Mouse (Mus musculus) adrenal gland, postnatal 36 days (tissue): ENCODE data around the gene Mgrn1. TPM values are rescaled to one million over a fixed set of nuclear protein-coding genes. Genes with fewer than 3 reads are reported as not detected.

Experiments
- DNase-seq, 2 experiments: peaks; one replicate each; pipeline ENCODE4 v3.0.0; 2021; ENCODE audit warnings: mixed read lengths in 1 of 2
- total RNA-seq, 2 experiments: library from RNA; stranded (reverse); gene quantifications; 2 replicates each; pipeline ENCODE4 v1.2.3; 2021

The Mgrn1 gene
- total RNA-seq, 2 experiments from 2014 or later, result 72.9 to 79.3 TPM

GRCm38 (mm10) chr16:4878192-4878885 is 7.7 kb upstream of the Mgrn1 start:
- peak in 1 of 2 experiments; percentile 51 for DNase-seq

GRCm38 (mm10) chr16:4879101-4879707 is 6.8 kb upstream of the Mgrn1 start:
- peak; percentile 47 to 58 for DNase-seq

- peak; percentile 94 to 96 for DNase-seq
Observed at GRCm38 (mm10) chr16:4879708-4880124, 6.3 kb upstream of the Mgrn1 start.

- peak; percentile 97 to 98 for DNase-seq
Observed at GRCm38 (mm10) chr16:4880136-4880825, 5.8 kb upstream of the Mgrn1 start, which contains the start of gene Ubald1. Gene Ubald1 (minus strand): TSS chr16:4880315.

- no peak for DNase-seq
Observed at GRCm38 (mm10) chr16:4881400-4882351, 4.4 kb upstream of the Mgrn1 start.

- DNase-seq, result no peak
Observed at GRCm38 (mm10) chr16:4884930-4885329, 1.1 kb upstream of the Mgrn1 start.

GRCm38 (mm10) chr16:4886690-4887020 is 606 bp downstream of the Mgrn1 start:
- DNase-seq, result no peak

GRCm38 (mm10) chr16:4890201-4890709 is 4.2 kb downstream of the Mgrn1 start:
- DNase-seq, result no peak

GRCm38 (mm10) chr16:4892171-4892570 is 6.1 kb downstream of the Mgrn1 start:
- no peak for DNase-seq

GRCm38 (mm10) chr16:4894201-4894908 is 8.3 kb downstream of the Mgrn1 start:
- DNase-seq, result no peak

- DNase-seq, result peak; percentile 22 to 38
Observed at GRCm38 (mm10) chr16:4896249-4897027, 10.4 kb downstream of the Mgrn1 start.

GRCm38 (mm10) chr16:4897146-4897730 is 11.2 kb downstream of the Mgrn1 start:
- DNase-seq, result no peak

GRCm38 (mm10) chr16:4898881-4899280 is 12.8 kb downstream of the Mgrn1 start:
- no peak for DNase-seq

GRCm38 (mm10) chr16:4899711-4900110 is 13.7 kb downstream of the Mgrn1 start:
- no peak for DNase-seq

- DNase-seq, result no peak
Observed at GRCm38 (mm10) chr16:4901167-4901566, 15.1 kb downstream of the Mgrn1 start.

- no peak for DNase-seq
Observed at GRCm38 (mm10) chr16:4902390-4902789, 16.3 kb downstream of the Mgrn1 start.

- peak in 1 of 2 experiments; percentile 20 for DNase-seq
Observed at GRCm38 (mm10) chr16:4903491-4904102, 17.5 kb downstream of the Mgrn1 start.

GRCm38 (mm10) chr16:4904878-4905277 is 18.8 kb downstream of the Mgrn1 start:
- DNase-seq, result no peak

- DNase-seq, result no peak
Observed at GRCm38 (mm10) chr16:4905591-4905990, 19.5 kb downstream of the Mgrn1 start.
